Mouse (Mus musculus) frontal cortex, postnatal 10 days (tissue): ENCODE data around the gene Klf2.

Experiments used
- DNase-seq, 2 experiments: peaks; one replicate each; pipeline ENCODE4 v3.0.0; 2022; ENCODE audit warnings: low spot score in 2 of 2, mixed read lengths in 1 of 2

The Klf2 gene

DNA sequence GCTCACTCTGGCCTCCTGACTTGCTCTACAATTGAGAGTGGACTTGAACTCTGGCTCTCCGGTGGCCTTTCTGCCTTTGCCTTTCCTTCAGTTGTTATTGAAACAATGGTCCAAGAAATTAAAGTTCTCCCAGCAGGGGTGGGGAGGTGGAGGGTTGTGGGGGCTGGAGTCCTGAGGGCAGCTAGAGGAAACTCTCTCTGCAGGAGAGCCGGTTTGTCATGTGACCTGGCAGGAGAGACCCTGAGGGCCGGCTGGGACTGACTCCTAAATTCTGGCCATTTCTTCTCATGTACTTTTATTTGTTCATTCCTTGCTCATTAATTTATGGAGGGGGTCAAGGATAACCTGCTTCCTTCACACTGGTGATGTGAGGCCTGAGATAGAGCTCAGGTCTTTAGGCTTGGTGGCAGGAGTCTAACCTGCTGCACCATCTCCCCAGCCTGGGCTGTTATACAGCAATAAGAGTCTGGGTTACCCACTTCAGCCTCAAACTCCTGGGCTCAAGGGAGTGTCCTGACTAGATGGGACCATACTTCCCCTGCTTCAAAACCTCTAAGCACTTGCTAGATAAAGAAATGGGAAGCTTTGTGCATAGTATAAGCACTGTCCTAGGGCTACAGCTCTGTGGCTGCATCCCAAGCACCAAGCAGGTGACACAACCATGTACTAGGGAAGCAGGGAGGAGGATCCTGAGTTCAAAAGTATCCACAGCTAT lies 14.8 kb downstream of the Klf2 start:
- no peak for DNase-seq

DNA sequence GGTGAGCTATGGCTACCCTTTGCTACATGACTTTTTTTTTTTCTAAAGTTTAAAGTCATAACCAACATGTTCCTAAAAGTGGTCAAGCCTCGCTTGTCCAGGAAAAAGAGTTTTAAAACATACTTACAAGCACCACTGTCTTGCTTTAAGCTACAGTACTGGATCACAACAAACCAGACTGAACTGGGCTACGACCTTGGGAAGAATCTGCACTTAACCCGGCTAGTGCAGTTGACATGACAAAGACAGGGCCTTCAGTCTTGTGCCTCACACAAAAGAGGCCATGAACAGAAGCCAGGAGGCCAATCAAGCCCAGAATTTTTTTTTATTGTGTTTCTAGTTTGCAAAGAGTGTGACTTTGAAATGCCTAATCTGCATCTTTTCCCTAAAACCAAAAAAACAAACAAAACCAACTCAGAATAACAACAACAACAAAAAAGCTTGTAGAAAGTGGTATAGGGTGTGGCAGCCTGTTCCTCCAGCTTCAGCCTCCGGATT lies 15.4 kb downstream of the Klf2 start:
- DNase-seq: no peak

DNA sequence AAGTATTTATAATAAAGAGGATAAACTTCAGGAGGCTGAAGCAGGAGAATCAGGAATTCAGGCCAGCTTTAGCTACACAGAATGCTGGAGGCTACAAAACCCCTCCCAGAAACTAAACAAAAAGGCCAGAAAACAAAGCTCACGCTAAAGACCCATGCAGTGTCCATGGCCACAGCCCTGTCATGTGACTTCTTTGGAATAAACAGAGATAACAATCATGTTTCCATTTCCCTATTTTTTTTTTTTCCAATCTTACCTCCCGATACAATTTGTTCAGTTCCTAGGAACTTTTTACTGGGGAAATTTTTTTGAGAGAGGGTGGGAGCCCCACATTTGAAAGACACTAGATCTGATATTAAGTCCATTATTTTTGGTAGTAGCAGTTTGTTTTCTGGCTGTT lies 17.4 kb downstream of the Klf2 start:
- DNase-seq: no peak

DNA sequence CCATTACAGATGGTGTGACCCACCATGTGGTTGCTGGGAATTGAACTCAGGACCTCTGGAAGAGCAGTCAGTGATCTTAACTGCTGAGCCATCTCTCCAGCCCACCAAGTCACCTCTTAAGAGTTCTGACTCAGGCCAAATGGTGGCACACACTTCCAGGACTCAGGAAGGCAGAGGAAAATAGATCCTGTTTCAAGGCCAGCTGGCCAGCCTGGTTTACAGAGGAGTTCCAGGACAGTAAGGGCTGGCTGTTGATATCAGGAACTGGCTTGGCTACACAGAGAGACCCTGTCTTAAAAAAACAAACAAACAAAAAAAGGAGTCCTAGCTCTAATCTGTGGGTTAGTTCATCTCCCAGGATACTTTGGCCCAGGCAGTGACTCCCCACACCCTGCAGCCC lies 18.2 kb downstream of the Klf2 start:
- no peak for DNase-seq

DNA sequence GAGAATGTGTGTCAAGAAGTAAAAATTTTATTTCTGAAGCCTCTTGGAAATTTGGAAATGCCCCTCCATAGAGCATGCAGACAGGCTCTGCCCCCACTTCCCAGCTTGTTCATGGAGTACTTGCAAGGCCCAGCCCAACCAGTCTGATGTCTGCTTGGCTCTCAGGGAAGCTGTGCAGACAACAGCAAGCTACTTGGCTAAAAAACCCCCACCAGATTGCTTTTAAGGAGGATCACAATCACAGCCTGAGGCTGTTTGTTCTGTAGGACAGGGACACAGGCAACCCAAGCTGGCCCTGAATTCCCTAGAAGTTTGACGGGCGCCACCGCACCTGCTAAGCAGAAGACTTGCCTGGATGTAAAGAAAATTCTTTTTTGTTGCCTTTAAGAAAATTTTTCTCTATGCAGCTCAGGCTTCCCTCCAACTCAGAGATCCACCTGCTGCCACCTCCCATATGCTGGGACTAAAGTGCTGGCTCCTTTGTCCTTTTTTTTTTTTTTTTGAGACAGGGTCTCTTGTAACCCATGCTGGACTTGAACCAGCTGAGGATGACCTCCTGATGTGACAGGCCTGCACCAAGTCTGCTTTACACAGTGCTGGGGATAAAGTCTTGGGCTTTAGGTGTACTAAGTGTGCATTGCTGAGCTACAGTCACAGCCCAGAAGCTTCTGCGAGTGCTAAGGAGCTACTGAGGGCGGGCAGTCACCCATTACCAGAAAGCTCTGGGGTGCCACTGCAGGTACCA lies 23.9 kb downstream of the Klf2 start:
- no peak for DNase-seq

DNA sequence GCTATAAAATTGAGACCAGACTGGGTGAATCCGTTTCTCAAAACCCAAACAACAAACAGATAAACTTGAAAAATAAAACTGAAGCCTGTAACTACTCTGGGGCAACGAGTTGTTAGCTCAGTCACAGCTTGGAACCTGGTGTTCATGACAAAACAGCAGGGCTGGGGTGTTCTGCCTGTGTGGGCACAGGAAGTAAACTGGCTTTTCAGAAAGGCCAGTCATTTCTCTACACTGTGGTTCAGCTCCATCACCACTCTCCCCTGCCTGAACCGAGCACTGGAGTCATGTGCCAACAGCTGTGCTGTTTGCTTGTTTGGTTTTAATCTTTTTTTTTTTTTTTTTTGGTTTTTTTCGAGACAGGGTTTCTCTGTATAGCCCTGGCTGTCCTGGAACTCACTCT lies 24.9 kb downstream of the Klf2 start:
- no peak for DNase-seq

DNA sequence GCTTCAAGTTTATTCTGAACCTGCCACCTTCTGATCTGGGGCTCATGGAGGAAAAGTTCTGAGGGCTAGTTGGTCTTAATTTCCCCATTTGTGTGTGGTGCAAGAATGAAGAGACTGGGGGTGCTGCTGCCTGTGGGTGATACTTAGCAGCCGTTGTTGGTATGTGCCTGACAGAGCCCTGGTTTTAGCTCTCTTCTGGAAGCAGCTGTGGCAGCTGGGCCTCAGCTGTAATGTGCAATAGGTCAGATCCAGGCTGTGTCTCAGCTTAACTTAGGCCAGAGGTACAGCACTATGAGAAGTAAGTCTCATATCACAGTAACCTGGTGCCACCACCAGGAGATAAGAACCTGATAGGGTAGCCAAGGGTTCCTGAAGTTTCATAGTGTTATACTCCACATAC lies 28.7 kb downstream of the Klf2 start:
- no peak for DNase-seq

DNA sequence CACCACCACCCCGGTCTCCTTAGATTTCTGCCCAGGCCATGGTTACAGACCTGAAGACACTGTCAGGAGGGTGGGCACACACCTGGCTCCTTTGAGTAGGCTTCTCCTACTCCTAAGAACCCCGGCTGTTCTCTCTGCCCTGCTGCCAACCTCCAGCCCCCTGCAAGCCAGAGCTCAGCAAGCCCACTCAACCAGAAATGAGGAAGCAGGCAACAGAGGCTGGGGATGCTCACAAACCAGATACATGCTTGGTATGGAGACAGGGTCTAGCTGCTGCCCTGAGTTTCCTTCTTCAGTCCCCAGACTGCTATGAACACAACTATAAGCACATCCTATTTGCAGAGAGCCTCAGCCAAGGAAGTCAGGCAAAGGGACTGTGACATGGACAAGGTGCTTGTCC lies 29.3 kb downstream of the Klf2 start:
- no peak for DNase-seq

DNA sequence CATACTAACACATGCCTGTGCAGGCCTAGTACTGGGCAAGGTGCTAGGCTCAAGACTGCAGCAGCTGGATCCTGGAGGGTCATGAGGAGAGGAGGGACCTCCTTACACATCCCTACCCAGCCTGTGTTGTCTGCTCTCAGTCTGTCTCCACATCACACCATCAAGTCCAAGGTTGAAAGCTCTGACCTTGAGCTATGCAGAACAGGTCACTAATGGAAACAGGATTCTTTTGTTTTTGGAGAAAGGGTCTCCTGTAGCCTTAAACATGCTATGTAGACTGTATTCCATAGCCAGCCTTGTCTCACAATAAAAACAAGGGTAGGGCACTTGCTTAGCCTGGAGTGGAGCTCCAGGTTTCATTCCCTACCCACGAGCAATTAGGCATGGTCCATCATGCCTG lies 30.1 kb downstream of the Klf2 start:
- DNase-seq: no peak

DNA sequence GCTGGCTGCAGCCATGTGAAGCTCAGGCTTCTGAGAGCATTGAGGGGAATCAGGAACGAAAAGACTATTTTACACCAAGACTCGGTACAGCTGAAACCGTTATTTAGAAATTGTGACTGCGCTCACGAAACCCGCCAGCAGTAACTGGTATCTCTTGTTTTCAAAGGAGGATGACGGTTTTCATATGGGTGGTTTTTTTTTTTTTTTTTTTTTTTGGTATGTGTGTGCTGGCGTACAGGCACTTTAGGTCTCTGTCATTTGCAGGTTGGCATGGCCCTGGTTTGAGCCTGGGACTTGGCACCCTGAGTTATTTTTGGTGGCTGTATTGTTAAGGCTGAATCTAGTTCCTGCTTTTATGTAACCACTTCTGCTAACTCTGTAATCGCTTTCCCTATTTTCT lies 31.0 kb downstream of the Klf2 start:
- DNase-seq: no peak

DNA sequence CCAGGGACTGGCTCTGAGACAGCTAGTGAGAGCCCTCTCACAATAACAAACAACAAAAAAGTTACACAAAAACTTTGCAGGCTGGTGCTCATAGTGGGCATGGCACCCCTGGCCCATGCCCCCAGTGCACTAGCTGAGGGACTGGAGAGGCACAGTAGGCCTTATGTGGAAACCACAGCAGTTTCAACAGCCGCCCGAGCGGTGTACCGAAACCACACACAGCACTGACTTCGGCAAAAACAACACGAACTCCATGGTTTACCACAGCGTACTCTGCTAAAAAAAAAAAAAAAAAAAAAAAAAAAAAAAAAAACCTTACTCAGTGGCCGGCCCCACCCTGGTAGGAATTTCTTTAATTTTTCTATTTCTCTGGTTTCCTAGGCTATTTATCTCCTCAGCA lies 31.9 kb downstream of the Klf2 start:
- no peak for DNase-seq

DNA sequence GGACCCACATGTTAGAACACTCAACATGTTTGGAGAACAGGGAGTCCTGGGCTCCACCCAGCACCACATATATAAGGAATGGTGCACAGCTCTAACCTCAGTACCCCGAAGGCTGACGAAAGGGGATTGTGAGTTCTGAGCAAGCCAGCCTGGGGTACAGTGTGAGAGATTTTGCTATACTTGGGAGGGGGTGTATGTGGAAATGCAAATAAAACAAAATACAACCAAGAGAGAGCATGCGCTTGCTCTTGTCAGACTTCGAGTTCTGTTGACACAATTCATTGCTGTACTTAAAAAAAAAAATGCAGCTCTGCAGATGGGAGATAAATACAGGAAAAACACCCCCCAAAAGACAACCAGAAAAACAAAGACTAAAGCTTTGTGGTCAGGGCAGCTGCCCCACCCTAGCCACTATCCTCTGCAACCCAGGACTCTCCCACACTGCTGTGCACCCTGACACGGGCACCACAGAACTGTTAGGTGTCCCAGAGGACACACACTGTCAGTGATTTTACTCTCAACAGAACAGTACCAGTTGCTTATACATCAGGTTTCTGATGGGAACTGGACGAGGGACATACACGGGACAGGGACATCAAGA lies 32.7 kb downstream of the Klf2 start:
- no peak for DNase-seq

DNA sequence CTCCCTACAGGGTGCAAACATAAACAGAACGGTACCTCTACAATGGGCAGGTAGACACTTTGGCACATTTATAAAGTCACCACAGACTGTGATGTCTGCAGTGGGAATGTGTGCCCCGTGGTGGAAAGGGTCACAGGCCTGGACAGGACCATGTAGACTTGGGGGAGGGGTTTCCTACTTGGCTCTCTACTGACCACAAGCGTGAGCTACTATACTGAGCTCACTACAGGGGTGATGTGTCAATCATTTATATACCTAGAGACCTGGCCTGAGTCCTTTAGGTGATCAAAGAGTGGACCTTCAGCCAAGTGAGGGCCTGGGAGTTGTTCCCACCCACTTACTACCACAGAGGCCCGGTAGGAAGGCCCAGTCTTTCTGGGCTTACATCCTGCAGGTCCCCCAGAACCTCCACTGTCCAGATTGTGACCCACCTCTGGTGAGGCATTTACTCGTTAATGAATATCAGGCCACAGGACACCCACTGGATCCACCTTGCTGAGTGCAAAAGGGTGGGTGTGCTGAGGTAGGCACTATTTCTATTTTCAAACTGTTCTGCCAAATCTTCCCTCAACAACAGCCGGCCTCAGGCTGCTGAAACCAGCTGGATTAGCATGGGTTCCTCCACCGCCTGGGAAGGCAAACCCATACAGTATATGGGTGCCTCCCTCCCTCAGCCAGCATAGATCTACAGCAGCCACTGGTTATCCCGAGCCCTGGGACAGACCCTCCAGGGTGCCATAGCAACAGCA lies 34.3 kb downstream of the Klf2 start:
- no peak for DNase-seq

DNA sequence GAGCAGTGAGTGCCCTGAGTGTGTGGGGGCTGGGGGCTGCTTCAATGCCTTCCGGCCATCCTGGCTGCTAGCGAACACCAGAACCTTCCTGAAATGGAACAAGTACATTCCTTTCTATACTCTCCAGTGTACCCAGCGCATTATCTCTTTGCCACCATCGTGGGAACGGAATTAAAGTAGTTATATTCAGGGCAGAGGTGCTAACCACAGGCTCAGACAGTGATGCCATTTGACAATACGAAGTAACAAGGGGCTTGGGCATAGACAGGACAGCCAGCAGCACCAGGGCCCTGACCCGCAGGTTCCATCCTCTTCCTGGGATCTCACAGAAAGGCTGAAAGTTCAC lies 34.8 kb downstream of the Klf2 start:
- no peak for DNase-seq

DNA sequence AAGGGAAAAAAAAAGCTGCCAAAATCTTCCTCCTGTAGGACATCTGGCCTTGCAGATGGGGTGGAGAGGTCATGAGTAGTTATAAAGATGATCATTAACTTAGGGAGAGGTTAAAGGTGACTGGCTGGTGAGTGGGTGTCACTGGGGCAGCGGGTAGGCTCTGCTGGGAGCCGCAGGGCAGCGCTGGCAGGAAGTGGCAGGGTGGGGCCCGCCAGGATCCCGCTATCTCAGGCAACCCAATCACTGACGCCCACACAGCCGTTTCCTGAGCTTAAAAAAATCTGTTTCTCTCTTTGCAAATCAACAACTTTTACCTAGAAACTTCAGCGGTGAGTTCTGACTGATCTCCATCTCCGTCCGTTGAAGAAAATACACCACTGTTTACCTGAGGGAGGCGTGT lies 35.4 kb downstream of the Klf2 start:
- no peak for DNase-seq

DNA sequence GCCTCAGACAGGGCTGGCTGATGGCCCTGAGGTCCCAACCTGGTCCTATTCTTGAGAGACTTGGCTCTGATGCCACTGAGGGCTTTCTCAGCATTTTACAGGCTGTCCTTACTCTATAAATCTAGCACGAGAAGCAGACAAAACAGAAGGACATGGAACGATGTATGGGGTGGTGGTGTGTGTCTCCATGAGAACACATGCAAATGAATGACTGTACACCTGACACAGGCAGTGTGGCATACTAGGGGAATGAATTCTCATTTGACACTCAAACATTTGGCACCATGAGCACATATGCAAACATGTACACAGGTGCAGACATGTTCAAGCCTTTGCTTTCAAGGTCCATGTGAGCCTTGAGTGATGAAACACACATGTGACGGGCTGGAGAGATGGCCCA lies 37.8 kb downstream of the Klf2 start:
- no peak for DNase-seq

DNA sequence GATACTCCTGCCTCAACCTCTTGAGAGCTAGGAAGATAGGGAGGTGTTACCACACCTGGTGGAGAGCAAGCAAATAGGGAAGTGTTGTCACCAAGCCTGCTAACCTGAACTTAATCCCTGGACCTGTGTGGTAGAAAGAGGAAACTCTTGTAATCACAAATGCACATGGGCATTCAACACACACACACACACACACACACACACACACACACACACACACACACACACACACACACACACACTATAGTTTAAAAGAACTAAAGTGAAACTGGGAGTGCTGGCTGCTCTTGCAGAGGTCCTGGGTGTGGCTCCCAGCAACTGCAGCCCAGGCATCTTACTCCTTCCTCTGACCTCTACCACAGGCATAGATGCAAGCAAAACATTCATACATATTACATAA lies 41.3 kb downstream of the Klf2 start:
- DNase-seq: no peak

DNA sequence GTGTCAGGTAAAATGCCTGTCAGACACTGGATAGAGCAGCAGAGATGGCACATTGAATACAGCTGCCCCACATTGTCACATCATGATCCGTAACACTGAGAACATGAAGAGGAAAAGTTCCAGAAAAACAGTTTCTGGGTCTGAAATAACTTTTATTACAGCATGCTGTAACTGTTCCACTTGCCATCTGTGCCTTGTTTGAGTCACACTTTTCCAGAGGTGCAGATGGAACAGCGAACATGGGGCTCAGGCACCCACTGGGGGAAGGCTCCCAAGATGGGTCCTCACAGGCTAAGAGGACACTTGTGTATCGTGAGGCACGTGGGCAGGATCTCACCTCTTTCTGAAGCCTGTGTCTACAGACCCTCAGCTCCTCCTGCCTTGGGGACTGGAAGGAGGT lies 43.9 kb downstream of the Klf2 start:
- no peak for DNase-seq

DNA sequence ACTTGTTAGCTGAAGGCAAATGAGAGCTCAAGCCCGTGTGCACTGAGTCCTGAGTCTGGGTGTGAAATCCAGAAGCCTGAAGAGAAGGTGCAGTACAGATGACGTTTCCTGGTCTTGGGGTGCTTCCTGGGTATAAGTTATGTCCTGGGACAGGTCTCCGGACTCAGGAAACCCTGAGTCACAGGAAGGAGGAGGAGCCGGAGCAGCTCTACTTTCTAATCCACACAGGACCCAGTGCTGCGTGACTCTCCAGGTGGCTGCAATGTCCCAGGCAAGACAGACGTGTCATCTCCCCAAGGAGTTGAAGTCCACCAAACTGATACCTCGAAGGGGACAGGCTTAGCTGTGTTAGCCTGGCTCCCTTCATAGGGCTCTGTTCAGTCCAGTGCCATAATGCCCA lies 44.6 kb downstream of the Klf2 start:
- no peak for DNase-seq

DNA sequence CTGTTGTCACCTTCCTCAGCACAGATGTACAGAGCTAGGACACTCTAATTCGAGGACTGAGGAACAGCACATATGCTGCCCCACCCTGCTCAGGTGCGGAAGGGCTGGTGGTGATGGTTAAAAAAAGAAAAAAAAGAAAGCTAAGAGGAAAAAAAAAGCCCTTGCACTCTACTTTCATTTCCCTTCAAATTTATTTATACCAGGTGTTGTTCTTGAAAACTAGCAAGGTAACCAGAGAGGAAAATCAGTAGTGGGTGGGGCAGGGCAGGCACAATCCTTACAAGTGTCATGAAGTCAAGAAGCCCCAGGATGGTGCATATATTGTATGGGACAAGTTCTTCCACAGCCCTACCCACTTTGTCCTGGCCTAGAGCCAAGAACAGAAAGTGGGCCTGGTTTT lies 46.2 kb downstream of the Klf2 start:
- no peak for DNase-seq

DNA sequence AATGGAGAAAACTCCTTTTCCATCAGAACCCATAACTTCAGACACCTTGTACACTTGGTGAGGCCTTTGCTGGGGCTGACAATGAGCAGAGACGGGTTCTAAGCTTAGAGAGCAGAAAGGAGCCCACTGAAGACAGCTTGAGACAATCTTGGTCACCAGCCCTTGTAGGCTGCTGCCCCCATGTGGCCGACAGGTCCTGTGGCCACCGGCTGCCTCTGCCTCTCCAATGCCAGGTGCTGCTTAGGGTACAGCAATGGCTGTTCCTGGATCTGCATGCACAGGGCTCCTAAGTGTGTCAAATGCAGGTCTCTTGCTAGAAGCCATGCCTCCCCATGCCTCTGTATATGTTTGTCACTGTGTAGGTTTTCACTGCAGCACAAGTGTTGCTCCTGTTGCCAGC lies 47.0 kb downstream of the Klf2 start:
- DNase-seq: peak; percentile 49 to 70

DNA sequence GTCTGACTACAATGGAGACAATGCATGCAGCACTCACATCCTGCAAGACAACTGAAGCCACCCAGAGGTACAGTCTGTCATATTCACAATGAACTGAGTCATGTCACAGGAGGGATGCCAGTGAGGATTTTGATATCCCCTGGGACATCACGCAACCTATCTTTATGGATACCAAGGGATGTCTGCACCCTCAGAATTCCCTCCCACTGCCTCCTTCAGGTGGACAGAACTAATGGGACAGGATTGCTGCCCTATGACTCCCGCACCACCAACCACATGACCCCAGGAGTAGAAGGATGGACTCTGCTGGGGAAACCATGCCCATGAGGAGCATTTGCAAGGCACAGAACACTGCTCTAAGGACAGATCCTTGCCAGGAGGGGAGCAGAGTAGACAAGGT lies 47.6 kb downstream of the Klf2 start:
- DNase-seq: no peak
